ENCODE assay signal across 8 mouse cellular contexts in the genomic region with DNA sequence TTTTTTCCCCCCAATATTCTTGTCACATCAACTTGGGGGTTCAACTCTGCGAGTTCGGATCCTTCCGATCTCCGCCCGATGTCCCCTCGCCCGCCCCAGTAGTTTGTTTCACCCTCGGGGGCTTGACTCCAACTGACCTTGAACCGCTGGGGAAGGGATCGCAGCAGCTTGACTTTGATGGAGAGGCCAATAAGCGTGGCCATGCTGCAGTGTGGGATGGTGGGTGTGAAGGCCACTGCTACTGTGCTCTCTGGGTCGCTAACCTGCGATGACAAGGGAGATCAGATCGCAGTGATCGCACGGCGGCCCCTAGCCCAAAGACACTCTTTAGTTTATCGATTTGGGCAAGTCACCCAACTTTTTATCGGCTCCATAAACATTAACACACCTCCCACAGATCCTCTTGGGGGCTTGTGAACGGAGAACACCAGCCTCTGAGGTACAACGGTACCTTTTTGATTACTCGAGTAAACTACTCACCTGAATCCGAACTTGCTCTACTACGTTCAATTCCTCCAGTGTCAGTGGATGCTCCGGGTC. TPM values are rescaled to one million over a fixed set of nuclear protein-coding genes. Genes with fewer than 3 reads are reported as not detected.
A peak's percentile ranks its signal among the peaks of the same experiment; 100 is the strongest.
DNase-seq lines count a peak whose midpoint lies in the region; ATAC-seq lines count a peak whose summit lies in the region.
"Had no signal": no experiment of that assay in that cellular context is flagged by ENCODE, and none has a peak within 500 bp of the region (broad histone marks: within the 10 kb centered on the region; RNA-seq: fewer than 3 reads in every experiment).

No protein-coding gene starts in this region.

- H3K9me3 ChIP-seq in megakaryocyte, embryonic 14.5 days: no peaks in the 10 kb centered on the region
- no peaks in the 10 kb centered on the region for H3K9me3 ChIP-seq in erythroblast, embryonic 14.5 days (ENCODE audit: control insufficient read depth, low read length)
- no peaks in the 10 kb centered on the region for H3K9me3 ChIP-seq in intestine, embryonic 14.5 days (ENCODE audit: control insufficient read depth, low read length)
- no peaks in the 10 kb centered on the region for H3K9me3 ChIP-seq in midbrain, embryonic 16.5 days (replicated peaks; ENCODE audit: control insufficient read depth, low read length, poor library complexity, severe bottlenecking)

- intact Hi-C loops in left cerebral cortex, postnatal 10 days (cut with DNase I): loop anchor here (5.0 kb wide), 1 partner anchor 39 kb away; no protein-coding TSS in a partner anchor

- ATAC-seq in megakaryocyte, adult 5-6 weeks (ENCODE audit: poor library complexity, severe bottlenecking): no peak
- ATAC-seq in intestine, embryonic 14.5 days (replicated peaks; ENCODE audit: low FRiP score, low TSS enrichment, low read depth): no peak
- ATAC-seq in midbrain, embryonic 16.5 days: no peak
- ATAC-seq in frontal cortex, adult (ENCODE audit: low TSS enrichment): no peak

- peaks cover 46% of the 10 kb centered on the region for H3K36me3 ChIP-seq in megakaryocyte, embryonic 14.5 days (replicated peaks; ENCODE audit: low read length)
- H3K36me3 ChIP-seq in erythroblast, embryonic 14.5 days (ENCODE audit: control insufficient read depth): peaks cover 30% of the 10 kb centered on the region
- peaks cover 27% of the 10 kb centered on the region for H3K36me3 ChIP-seq in intestine, embryonic 14.5 days (ENCODE audit: control insufficient read depth, insufficient read depth, low read length)
- H3K36me3 ChIP-seq in midbrain, embryonic 16.5 days (ENCODE audit: control insufficient read depth, insufficient read depth, low read length): peaks cover 3% of the 10 kb centered on the region; the same call in 1 of the 2 replicates

- H3K27ac ChIP-seq in intestine, embryonic 14.5 days (ENCODE audit: low read depth): 0 out of 2 replicates have a peak overlapping the region, but pooled peaks have one; percentile 43
- H3K27ac ChIP-seq in midbrain, embryonic 16.5 days (ENCODE audit: low read length): no peak overlapping the region; the same call in 1 of the 2 replicates

- no peak for DNase-seq in intestine, embryonic 14.5 days (ENCODE audit: low spot score)
- DNase-seq in left cerebral cortex, postnatal 10 days (ENCODE audit: extremely low spot score in 1 of 2, low spot score in 2 of 2): no peak

- H3K4me2 ChIP-seq in intestine, embryonic 14.5 days (ENCODE audit: low read length): peak overlapping the region; percentile 80
- H3K4me2 ChIP-seq in midbrain, embryonic 16.5 days (ENCODE audit: low read length): peak overlapping the region; percentile 74

- WGBS in intestine, embryonic 14.5 days: 8% methylated on average over 25 of the region's 25 CpGs
- 14% methylated on average over 25 of the region's 25 CpGs for WGBS in midbrain, embryonic 16.5 days

- peaks cover 48% of the 10 kb centered on the region for H3K4me1 ChIP-seq in megakaryocyte, embryonic 14.5 days
- H3K4me1 ChIP-seq in erythroblast, embryonic 14.5 days (ENCODE audit: control insufficient read depth): peaks cover 34% of the 10 kb centered on the region
- peaks cover 15% of the 10 kb centered on the region for H3K4me1 ChIP-seq in intestine, embryonic 14.5 days (replicated peaks; ENCODE audit: control insufficient read depth, insufficient read depth, low read length)
- peaks cover 20% of the 10 kb centered on the region for H3K4me1 ChIP-seq in midbrain, embryonic 16.5 days (ENCODE audit: control insufficient read depth, insufficient read depth, low read length)

- peak overlapping the region; percentile 98 for H3K4me3 ChIP-seq in megakaryocyte, embryonic 14.5 days (replicated peaks)
- H3K4me3 ChIP-seq in erythroblast, embryonic 14.5 days (replicated peaks): peak overlapping the region; percentile 88
- peak overlapping the region; percentile 88 for H3K4me3 ChIP-seq in intestine, embryonic 14.5 days (ENCODE audit: low read depth, low read length)
- peak overlapping the region; percentile 81 for H3K4me3 ChIP-seq in midbrain, embryonic 16.5 days (ENCODE audit: low read depth, low read length)

- H3K27me3 ChIP-seq in megakaryocyte, embryonic 14.5 days (replicated peaks): no peaks in the 10 kb centered on the region
- H3K27me3 ChIP-seq in erythroblast, embryonic 14.5 days (ENCODE audit: control insufficient read depth): no peaks in the 10 kb centered on the region
- H3K27me3 ChIP-seq in intestine, embryonic 14.5 days (replicated peaks; ENCODE audit: control insufficient read depth, insufficient read depth, low read length): no peaks in the 10 kb centered on the region
- H3K27me3 ChIP-seq in midbrain, embryonic 16.5 days (ENCODE audit: control insufficient read depth, insufficient read depth, low read depth, low read length): no peaks in the 10 kb centered on the region

- peak overlapping the region; percentile 75 for H3K9ac ChIP-seq in intestine, embryonic 14.5 days (ENCODE audit: low read length)
- peak overlapping the region; percentile 86 for H3K9ac ChIP-seq in midbrain, embryonic 16.5 days (ENCODE audit: low read depth, low read length)

RNA-seq across cellular contexts. Expression of gene Ciao2b, which starts 0.9 kb away (rescaled TPM):
- 39.8 and 119 TPM in 2 replicates for polyA plus RNA-seq in megakaryocyte, embryonic 14.5 days (2012; ENCODE audit: insufficient read depth, low replicate concordance)
- 18.9 and 25.7 TPM in 2 replicates for total RNA-seq in megakaryocyte, adult 5-6 weeks (2015)
- total RNA-seq in megakaryocyte, adult 5-6 weeks (2017): 15.1 and 28.2 TPM in 2 replicates
- 7.5 and 10.3 TPM in 2 replicates for polyA plus RNA-seq in erythroblast, embryonic 14.5 days (2012)
- polyA plus RNA-seq in intestine, embryonic 14.5 days (2014; fragmentation: Nextera tagmentation; extraction: Ambion mirVana): 86.7 and 92.2 TPM in 2 replicates
- polyA plus RNA-seq in midbrain, embryonic 16.5 days (2015; fragmentation: Nextera tagmentation; extraction: Ambion mirVana): 123 and 129 TPM in 2 replicates
- 10 to 100 TPM; 28.5 to 30.7 TPM for total RNA-seq in left cerebral cortex, postnatal 10 days (2021)

RNA-seq across cellular contexts. Expression of gene Rrad, which starts 9.8 kb away (rescaled TPM):
- 2.2 TPM in 1 of 2 replicates, not detected in the other for polyA plus RNA-seq in megakaryocyte, embryonic 14.5 days (2012; ENCODE audit: insufficient read depth, low replicate concordance)
- 0.52 and 2.0 TPM in 2 replicates for total RNA-seq in megakaryocyte, adult 5-6 weeks (2015)
- 0.73 and 1.5 TPM in 2 replicates for total RNA-seq in megakaryocyte, adult 5-6 weeks (2017)
- 0.05 and 0.12 TPM in 2 replicates for polyA plus RNA-seq in erythroblast, embryonic 14.5 days (2012)
- 3.8 and 4.0 TPM in 2 replicates for polyA plus RNA-seq in intestine, embryonic 14.5 days (2014; fragmentation: Nextera tagmentation; extraction: Ambion mirVana)
- 2.9 and 3.2 TPM in 2 replicates for polyA plus RNA-seq in midbrain, embryonic 16.5 days (2015; fragmentation: Nextera tagmentation; extraction: Ambion mirVana)
- 1 to 10 TPM; 4.9 to 5.3 TPM for total RNA-seq in left cerebral cortex, postnatal 10 days (2021)

RNA-seq across cellular contexts. Expression of gene Cdh16, which starts 16.7 kb away (rescaled TPM):
- not detected in 2 replicates for polyA plus RNA-seq in megakaryocyte, embryonic 14.5 days (2012; ENCODE audit: insufficient read depth, low replicate concordance)
- not detected in 2 replicates for total RNA-seq in megakaryocyte, adult 5-6 weeks (2015)
- not detected in 2 replicates for total RNA-seq in megakaryocyte, adult 5-6 weeks (2017)
- polyA plus RNA-seq in erythroblast, embryonic 14.5 days (2012): 0.08 TPM in 1 of 2 replicates, not detected in the other
- polyA plus RNA-seq in intestine, embryonic 14.5 days (2014; fragmentation: Nextera tagmentation; extraction: Ambion mirVana): 0.15 and 0.42 TPM in 2 replicates
- not detected in 2 replicates for polyA plus RNA-seq in midbrain, embryonic 16.5 days (2015; fragmentation: Nextera tagmentation; extraction: Ambion mirVana)
- not detected for total RNA-seq in left cerebral cortex, postnatal 10 days (2021)
- total RNA-seq: common myeloid progenitor, adult 5-6 weeks had no signal

RNA-seq across cellular contexts. Expression of gene Pdp2, which starts 49.6 kb away (rescaled TPM):
- polyA plus RNA-seq in megakaryocyte, embryonic 14.5 days (2012; ENCODE audit: insufficient read depth, low replicate concordance): 1.3 TPM in 1 of 2 replicates, not detected in the other
- 6.8 TPM in 2 replicates for total RNA-seq in megakaryocyte, adult 5-6 weeks (2015)
- 6.1 and 6.6 TPM in 2 replicates for total RNA-seq in megakaryocyte, adult 5-6 weeks (2017)
- 0.01 and 0.02 TPM in 2 replicates for polyA plus RNA-seq in erythroblast, embryonic 14.5 days (2012)
- 13.4 and 14.9 TPM in 2 replicates for polyA plus RNA-seq in intestine, embryonic 14.5 days (2014; fragmentation: Nextera tagmentation; extraction: Ambion mirVana)
- 23.5 and 25.7 TPM in 2 replicates for polyA plus RNA-seq in midbrain, embryonic 16.5 days (2015; fragmentation: Nextera tagmentation; extraction: Ambion mirVana)
- total RNA-seq in left cerebral cortex, postnatal 10 days (2021): 10 to 100 TPM; 10.1 to 10.4 TPM
